Mouse (Mus musculus): ENCODE results near the gene Neurod2.

The Neurod2 gene

DNA sequence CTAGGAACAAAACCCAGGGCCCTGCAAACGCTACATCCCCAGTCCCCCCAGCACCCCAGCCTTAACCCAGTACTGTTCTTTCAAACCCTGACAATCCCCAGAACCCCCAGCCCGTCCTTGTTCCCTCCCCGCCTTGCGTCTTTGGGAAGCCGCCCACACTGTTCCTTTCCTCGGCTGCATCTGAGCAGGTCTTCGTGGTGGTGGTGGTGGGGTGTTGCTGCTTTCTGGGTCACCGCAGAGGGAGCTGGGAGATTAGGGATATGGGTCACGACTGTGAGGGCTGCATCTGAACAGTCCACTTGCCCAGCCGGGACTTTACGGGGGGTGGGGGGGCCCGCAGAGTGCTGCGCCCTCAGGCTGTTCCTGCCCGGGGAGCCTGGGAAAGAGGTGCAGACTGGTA, 25.0 kb upstream of the Neurod2 start:
- no peak for DNase-seq (ENCODE audit: low spot score)

DNA sequence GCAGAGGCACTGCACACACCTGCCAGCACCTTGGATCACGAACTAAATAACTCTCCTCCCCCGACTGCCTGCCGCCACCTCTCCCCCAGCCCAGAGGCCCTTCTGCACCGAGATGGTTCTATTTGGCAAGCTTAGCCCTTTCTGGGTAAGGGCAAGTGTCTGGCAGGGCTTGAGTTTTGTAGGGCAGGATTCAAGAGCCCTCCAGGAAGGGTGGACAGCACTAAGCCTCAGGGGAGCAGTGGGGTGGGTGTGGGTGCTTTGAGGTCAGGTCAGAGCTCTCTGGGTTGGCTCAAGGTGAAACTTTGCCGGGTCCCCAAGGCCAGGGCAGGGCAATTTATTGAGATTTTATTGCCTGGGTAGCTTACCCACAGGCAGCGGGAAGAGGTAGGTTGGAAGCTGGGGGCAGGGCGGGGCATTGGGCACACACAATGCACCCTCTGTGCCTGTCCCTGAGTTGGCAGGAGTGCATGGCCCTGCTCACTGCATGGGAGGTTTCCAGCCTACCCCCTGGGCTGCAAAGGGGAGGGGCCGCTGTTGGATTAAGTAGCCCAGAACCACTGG, 24.3 kb upstream of the Neurod2 start:
- no peak for DNase-seq (ENCODE audit: low spot score)

DNA sequence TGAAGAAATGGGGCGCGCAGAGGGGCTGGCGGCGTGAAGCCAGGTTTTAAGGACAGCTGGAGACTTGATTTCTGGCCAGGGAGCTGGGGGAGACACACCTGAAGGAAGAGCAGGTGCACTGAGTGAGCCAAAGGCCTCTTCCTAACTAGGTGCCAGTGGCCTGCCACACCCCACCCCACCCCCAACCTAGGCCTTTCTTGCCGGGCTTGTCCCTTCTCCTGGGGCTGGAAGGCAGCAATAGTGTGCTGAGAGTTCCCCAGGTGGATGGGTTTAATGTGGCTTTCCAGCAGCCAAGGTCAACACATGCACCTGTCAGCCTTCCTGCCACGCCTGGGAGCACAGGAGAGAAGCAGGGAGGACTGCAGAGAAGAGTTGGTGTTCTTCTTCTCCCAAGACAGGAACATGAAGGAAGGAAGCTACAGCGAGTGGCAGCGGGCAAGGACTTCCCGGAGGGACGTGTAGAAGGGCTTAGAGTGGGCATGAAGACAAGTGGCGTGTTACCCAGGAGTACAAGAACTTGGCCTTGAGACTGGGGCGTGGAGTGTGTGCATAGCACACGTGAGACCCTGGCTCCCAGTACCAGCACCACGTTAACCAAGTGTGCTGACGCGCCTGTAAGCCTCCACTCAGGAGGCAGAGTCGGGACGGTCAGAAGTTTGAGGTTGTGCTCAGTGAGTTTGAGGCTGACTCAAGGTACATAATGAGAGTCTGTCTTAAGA, 23.0 kb upstream of the Neurod2 start:
- no peak for DNase-seq (ENCODE audit: low spot score)

DNA sequence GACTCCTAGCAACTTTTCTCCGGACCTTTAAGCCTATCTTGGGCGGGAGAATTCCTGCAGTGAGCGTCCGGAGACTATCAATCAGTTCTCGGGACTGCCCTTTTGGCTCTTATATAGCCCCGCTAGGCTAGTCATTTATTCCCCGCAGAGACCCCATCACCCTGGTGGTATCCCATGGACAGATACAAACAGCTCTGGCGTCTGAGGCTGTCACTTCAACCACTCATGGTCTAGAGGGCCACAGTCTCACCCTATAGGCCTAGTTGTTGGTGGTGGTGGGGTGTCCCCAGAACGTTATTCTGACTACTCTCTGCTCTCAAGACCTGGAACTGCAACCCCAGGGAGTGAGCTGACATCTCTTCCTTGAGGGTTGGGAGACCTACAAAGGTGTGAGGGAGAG, 19.9 kb upstream of the Neurod2 start:
- DNase-seq (ENCODE audit: low spot score), result no peak

DNA sequence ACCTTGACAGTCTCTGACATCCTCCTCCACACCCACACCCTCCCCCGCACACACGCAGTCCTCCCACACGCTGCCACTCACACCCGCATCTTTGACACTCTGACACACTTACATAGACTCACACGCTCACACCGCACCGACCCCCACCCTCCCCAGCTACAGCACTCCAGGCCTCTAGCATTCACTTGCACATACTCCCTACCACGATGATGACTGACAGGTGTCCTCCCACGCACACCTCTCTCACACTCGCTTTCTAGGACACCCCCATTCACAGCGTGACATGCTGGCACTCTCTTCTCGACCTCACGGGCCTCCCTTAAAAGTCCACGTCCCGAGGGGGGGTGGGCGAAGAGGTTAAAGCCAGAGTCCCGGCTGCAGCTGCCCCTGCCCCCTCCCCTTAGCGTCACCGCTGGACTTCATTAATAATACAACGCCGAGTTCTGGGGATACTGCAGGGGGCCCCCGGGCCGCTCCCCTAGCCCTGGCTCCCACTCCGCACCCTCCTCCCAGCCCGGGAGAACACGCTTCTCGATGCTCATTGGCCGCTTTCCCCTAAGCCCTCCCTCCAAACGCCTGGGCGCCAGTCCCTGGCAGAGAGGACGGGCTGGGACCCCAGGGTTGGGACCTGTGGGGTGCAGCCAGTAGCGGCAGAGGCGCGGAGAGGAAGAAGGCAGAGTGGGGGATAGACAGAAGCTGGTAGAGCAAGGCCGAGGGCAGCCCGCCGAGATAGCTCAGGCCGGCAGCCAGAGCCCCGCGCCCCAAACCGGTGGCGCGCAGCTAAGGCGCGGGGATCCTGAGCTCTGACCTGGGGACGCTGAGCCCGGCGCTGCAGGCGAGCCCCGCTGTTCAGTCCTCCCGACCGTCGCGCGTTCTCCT, 18.9 kb upstream of the Neurod2 start, which contains the start of gene Ppp1r1b:
Ppp1r1b (plus strand) TSS at position 322 of the 879 bp plus-strand sequence.
- peak; percentile 73 for DNase-seq (ENCODE audit: low spot score)

DNA sequence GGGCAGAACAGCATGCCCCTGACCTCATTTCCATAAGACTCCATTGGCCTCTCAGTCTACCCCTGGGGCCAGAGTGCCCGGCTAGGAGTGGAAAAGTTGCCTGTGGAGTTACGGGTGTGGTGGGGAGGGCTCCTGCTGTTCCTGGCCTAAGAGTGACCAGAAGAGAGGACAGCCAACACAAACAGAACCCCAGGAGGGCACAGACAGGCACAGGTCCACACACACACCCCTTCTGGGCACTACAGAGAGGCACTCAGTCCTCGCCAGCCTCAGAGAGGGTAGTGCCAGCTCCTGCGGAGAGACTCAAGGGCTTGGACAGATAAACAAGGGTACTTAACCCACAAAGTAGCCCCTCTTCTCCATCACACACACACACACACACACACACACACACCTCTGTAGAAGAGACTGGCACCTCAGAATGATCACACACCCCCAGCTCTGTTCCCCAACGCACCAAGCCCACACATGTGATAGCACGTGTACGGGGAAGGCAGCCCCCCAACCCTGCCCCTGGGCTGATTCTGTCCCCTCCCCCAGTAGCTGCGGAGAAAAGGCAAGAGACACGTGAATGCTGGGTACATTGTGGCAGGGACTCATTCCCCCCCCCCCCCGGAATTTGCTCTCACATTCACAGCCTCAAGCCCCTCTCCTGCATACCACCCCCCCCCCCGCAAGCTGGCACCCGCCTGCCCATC, 18.1 kb upstream of the Neurod2 start:
- DNase-seq (ENCODE audit: low spot score), result no peak

DNA sequence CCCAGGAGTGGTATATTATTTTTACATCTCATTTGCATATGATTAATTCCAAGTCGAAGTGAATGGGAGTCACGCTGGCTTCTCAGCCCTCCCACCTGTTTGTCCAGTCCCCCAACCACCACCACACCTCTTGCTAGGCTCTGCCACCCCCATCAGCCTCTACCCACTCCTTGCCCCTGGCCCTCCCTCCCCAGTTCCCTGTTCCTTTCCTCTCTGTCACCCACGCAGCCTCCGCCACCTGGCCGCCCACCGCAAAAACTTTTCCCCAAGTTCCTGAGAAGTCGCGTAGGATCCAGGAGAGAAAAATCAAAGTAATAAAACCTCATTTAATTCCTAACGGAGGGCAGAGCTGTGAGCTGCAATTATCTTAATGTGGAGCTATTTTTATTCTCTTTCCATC, 16.7 kb upstream of the Neurod2 start:
- no peak for DNase-seq (ENCODE audit: low spot score)

DNA sequence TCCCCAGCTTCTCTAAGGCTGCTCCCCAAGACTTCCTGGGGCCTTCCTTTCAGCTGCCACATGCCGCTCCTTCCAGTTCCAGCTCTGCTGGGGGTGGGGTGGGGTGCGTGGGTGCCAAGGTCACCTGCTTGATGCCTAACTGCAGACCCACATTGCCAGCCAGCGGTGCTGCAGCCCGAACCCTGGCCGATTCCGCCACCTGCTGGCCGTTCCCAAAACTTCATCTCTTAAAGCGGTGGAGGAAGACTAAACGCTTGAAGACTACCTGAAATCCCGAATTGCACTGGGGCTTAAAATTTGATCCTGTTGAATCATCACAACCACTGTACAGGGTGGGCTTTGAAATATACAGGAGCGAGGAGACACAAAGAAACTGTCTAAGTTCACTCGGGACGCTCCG, 15.8 kb upstream of the Neurod2 start:
- peak; percentile 79 for DNase-seq (ENCODE audit: low spot score)

DNA sequence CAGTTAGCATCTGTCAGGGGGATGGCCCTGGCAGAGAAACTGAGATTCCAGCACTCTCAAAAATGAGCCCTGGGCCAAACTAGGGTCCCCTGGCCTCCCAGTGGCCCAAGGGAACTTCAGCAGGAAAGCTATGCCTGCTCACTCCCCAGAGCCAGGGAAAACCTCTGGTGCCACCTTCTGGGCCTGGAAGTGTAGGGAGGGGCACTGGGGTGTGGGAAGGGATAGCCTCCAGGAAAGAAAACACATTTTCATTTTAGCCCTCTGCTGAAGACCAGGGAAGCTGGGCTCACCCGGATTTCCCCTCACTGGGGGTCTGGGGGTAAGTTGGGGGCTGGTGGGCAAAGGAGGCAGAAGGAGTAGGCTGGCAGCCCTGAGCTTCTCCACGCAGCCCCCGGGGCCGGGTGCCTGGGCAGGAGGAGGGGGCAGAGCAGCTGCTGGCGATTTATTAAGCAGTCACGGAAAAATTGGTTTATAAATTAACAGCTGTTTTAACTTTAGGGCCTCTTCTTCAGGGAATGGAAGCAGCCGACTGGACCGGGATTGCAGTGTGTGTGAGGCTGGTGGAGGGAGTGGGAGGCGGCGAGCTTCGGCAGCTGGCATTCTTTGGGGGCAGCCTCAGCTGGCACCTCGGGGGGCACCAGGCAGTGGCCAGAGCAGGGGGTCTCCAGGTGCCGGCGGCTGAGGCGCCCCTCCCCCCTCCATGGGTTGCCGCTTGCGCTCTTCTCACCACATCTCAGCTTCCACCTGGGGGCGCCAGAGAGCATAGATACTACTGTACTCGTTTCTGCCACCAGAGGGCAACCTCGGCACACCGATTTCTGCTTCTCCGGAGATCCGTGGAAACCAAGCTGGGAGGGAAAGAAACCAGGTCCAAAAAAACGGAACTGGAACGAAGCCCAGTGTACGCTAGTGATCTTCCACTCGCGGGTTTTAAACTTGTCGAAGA, 12.8 kb upstream of the Neurod2 start:
- DNase-seq (ENCODE audit: low spot score), result peak; percentile 88

DNA sequence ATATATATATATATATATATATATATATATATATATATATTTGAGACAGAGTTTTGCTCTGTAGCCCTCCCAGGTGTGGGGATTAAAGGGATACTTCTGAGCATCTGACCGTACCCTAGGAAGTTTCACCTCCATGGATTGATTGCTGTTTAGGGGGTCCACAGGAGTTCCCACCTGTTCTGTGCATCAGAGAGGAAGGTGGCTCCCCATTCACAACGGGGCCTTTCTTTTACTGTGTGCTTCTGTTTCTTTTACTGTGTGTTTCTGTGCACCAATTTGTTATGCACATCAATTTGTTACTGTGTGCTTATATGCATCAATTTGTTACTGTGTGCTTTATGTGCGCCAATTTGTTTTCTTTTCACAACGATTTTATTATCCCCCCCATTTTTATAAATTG, 11.7 kb upstream of the Neurod2 start:
- DNase-seq (ENCODE audit: low spot score), result no peak

DNA sequence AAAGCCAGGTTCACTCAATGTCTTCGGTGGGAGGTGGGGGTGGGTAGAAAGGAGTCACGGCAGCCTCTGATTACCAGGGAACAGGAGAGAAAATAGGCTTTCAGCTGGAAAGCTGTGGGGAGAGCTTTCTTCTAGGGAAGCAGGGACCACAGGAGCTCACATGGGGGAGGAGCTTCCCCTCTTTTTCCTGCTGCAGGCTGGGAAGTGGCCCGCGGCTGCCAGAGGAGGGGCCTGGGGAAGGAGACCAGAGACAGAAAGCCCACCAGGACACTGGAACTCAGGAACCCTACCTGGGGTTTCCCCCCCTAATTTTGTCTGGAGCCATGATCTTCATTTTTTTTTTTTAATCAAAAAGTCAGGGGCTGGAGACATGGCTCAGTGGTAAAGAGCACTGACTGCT, 11.1 kb upstream of the Neurod2 start:
- DNase-seq (ENCODE audit: low spot score), result no peak

DNA sequence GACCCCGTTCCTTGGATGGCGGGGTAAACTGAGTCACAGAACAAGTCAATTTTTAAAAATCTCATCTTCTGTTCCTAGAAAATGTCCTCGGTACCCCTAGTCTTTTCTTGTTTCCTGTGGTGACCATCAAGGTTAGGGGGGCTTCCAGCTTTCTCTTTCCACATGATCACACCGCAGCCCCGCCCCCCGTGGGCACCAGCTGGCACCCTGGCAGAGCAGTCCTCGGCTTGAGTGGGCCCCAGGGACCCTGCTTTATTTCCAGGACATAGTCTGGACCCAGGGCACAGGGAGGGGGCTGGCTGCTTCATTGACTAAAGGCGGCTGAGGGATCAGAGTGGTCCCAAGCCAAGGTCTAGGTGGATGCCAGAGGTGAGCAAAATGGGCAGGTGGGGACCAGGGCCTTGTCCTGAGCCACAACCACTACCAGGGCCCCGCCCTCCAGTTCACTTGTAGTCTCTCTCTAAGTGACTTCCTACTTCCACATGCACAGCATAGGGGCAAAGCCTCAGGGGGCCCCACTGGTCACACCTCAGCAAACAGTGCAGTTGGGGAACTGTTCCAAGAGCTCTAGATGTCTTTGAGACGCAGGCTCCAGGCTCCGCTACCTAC, 10.3 kb upstream of the Neurod2 start:
- no peak for DNase-seq (ENCODE audit: low spot score)

DNA sequence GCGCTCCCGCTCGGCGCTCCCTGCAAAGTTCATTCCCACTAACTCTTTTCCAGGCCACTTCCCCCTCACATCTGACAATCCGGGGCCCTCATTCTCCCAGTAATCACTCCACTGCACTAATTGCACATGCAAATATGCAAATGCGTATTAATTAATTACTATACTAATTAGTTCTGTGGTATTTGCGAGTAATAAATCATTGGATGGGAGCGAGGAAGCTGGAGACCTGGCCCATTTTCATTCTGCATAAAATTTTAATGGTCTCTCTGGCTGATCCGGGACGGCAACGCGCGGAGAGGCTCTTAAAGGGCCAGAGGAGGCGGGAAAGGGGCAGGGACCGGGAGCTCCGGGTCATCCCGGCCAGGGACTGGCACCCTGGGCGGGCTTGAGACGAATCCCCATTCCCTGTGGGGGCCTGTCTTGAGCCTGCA, 9.6 kb upstream of the Neurod2 start:
- DNase-seq (ENCODE audit: low spot score), result no peak

DNA sequence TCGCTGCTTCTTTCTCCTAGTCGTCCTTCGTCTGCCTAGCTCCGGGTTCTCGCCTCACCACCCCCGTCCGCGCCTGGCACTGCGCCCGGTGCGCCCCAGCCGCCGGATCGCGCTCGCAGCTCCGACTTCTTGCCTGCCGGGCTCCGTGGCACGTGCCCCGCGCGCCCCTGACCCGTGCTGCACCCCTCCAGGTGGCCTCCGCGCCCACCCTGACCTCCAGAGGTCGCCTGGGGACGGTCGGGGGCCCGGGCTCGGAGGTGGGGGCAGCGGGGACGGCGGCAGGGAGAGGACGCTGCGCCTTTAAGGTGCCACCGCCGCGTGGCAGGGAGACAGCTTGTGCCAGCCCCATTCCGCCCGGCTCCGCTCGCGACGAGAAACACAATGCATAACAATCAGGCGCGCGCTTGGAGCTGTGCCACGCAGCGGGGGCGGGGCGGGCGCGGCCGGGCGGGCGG, 9.1 kb upstream of the Neurod2 start:
- no peak for DNase-seq (ENCODE audit: low spot score)

DNA sequence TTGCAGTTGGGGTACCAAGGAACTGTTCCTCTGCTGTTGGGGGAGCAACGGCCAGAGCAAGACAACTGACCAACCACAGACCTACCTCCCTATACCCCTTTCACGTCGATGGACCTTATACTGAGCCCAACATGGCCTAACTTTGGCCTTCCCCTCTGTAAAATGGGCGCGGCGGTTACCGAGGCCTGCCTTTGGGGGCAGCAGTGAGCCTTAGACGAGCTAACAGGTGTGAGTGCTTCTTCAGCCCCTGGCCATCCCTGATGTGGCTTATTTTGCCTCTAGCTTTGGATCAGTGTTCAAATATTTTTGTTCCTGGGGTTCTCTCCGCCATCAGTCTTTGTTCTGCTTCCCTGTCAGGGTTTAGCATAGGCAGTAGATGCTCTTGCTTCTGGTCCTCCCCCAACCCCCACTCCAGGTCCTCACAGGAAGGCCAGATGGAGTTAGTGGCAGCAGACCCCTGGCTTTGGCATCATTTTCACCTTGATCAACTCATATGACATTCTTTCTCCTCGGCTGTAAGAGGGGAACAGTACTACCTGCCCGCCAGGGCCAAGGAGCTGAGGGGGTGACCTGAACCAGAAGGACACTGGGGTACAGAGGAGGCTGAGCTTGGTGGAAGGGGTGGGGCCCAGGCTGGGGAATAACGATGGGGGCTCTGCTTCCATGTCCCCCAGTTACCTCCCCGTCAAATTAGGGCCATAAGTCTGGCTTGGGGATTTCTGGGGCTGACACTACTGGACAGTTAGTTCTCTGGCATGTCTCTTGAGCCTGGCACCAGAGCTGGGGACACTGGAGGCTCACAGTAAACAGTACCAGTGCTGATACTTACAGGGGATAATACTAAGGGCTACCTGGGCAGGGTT, 7.0 kb upstream of the Neurod2 start:
- DNase-seq (ENCODE audit: low spot score), result no peak

DNA sequence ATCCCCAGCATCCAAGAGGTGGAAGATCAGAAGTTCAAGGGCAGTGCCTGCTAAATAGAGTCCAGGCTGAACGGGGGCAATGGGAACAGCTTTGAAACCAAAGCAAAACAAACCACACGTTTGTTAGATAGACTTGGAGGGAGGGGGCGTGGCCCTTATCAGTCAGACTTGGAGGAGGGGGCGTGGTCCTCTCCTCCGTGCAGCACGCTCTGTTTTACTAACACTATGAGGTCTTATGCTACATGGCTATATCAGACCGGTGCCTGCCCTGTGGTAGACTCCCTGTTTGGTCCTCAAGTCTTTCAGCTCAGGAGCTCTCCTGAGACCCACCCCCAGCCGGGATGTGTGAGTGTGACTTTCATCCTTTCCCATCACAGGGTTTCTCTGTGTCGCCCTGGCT, 5.8 kb upstream of the Neurod2 start:
- no peak for DNase-seq (ENCODE audit: low spot score)

DNA sequence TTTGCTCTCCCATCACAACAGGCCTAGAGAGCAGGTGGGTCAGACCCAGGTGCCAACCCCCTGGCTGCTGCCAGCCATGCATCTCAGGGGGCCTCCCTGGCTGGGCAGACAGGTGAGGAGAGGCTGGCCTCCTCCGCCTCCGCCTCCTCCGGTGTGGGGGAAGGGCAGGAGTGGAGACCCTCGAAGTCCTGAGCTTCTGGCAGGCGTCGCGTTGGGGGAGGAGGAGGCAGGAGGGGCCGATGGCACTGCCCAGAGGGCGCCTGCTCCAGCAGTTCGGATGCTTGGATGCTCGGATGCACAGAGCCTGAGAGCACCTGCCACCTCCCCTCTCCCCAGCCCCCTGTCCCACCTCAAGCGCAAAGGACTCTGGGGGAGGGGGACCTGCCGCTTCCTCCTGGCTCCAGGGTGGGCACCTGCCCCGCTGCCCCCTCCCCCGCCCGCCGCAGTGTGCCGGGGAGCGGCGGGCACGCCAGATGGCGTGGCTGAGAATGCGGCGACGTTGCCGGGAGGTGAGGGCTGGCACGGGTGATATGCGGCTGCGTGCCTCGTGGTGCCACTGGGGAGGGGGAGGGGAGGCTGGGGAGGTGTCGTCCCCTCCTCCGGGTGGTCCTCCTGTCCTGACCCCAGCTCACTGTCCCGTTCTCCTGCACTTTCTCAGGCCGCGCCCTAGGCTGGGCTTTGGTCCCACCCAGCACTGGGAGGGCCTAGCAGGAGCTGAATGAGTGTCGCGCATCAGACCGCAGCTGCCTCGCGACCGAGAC, 4.7 kb upstream of the Neurod2 start:
- no peak for DNase-seq (ENCODE audit: low spot score)

DNA sequence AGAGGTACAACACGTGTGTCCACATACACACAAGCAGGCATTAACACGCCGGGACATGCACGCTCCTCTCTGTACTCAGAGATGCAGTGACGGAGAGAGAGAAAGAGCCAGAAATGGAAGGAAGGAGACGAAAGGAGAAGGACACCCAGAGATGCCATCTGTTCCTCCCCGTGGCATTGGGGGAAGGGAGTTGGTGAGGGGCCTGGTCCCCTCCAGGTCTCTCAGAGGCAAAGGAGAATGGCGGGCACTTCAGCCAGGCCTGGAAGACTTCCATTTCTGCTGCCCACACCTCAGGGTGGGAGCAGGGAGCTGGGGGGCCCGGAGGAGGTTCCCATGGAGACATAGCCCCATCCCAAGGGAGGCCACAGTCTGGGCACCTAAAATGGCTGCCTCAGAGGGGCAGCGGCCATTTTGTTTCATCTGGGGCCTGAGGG, 3.8 kb upstream of the Neurod2 start:
- DNase-seq (ENCODE audit: low spot score), result no peak

DNA sequence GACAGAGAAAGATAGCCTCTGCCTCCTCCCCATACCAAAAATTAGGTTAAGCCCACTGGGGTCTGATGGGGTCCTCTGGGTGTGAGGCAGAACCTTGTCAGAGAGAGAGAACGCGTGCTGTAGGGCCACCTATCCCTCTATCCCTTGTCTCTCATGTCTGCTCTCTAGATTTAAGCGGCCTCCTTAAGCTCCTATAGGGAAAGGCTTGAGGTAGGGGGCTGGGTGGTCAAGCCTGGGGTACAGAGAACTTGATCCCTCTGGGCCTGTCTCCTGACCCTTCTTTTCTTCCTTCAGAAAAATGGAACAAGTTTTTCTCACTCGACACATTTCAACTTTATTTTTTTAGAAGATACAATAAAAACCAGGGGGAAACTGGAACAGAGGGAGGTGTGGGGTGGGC, 3.4 kb upstream of the Neurod2 start:
- DNase-seq (ENCODE audit: low spot score), result no peak

All from testis, postnatal 14 days (tissue).